30 mouse cellular contexts compared by ENCODE assay signal in genomic region chr10:94400895-94401294, GRCm38 (mm10).
DNase-seq lines count a peak whose midpoint lies in the region; ATAC-seq and TF ChIP-seq lines count a peak whose summit lies in the region.
"Had no signal": no experiment of that assay in that cellular context is flagged by ENCODE, and none has a peak within 500 bp of the region (broad histone marks: within the 10 kb centered on the region; RNA-seq: fewer than 3 reads in every experiment).

No protein-coding gene starts in this region.

- ATAC-seq in lung, embryonic 16.5 days (ENCODE audit: low read depth), result peak; percentile 95
- peak; percentile 85 for ATAC-seq in lung, postnatal 0 days
- ATAC-seq in stomach, embryonic 15.5 days (ENCODE audit: insufficient read depth, low FRiP score, low read depth), result peak; percentile 53; the same call in 1 of the 2 replicates
- ATAC-seq: activated CD4-positive, CD25-positive, alpha-beta regulatory T cell, adult 4 months; forebrain, embryonic 13.5 days; inflammation-experienced regulatory T-cells, adult 6 months had no signal

- H3K4me2 ChIP-seq in lung, embryonic 16.5 days (ENCODE audit: low read depth, low read length), result no peak overlapping the region
- H3K4me2 ChIP-seq in lung, postnatal 0 days (replicated peaks; ENCODE audit: low read depth, low read length), result no peak overlapping the region
- H3K4me2 ChIP-seq in stomach, embryonic 15.5 days, result no peak overlapping the region
- H3K4me2 ChIP-seq: embryonic facial prominence, embryonic 15.5 days; forebrain, embryonic 13.5 days; heart, embryonic 13.5 days; hindbrain, embryonic 15.5 days; neural tube, embryonic 15.5 days had no signal

- H3K4me1 ChIP-seq in lung, embryonic 16.5 days (replicated peaks; ENCODE audit: control insufficient read depth, insufficient read depth, low read length), result peaks cover 11% of the 10 kb centered on the region
- H3K4me1 ChIP-seq in lung, postnatal 0 days (ENCODE audit: insufficient read depth, low read depth, low read length), result no peaks in the 10 kb centered on the region
- no peaks in the 10 kb centered on the region for H3K4me1 ChIP-seq in stomach, embryonic 15.5 days
- H3K4me1 ChIP-seq: embryonic facial prominence, embryonic 15.5 days; forebrain, embryonic 13.5 days; heart, embryonic 13.5 days had no signal

- no peak overlapping the region for H3K4me3 ChIP-seq in lung, embryonic 16.5 days (ENCODE audit: low read length)
- H3K4me3 ChIP-seq in lung, postnatal 0 days (ENCODE audit: low read depth, low read length), result no peak overlapping the region
- no peak overlapping the region for H3K4me3 ChIP-seq in stomach, embryonic 15.5 days (replicated peaks)
- H3K4me3 ChIP-seq: embryonic facial prominence, embryonic 10.5 days; embryonic facial prominence, embryonic 15.5 days; forebrain, embryonic 13.5 days; heart, embryonic 13.5 days; hindbrain, embryonic 10.5 days; hindbrain, embryonic 15.5 days; neural tube, embryonic 15.5 days had no signal

- DNase-seq in kidney, postnatal 10 days, result peak; percentile 23
- no peak for DNase-seq in kidney, adult 9 months
- DNase-seq in lung, postnatal 0 days (ENCODE audit: low spot score), result peak; percentile 77
- no peak for DNase-seq in adrenal gland, adult 8-10 months
- DNase-seq: adrenal gland, postnatal 10 days; B cell, adult 2 months; cerebellum, adult 8-10 months; cerebellum, postnatal 25 days; gastrocnemius, postnatal 10 days; heart, postnatal 10 days; kidney, adult 8-10 months; layer of hippocampus, adult 9-11 months; liver; midbrain, embryonic 14.5 days; retina, postnatal 1 day; right cerebral cortex, postnatal 14 days had no signal

- H3K36me3 ChIP-seq in lung, embryonic 16.5 days (ENCODE audit: control insufficient read depth, insufficient read depth, low read length), result no peaks in the 10 kb centered on the region
- H3K36me3 ChIP-seq in lung, postnatal 0 days (ENCODE audit: insufficient read depth, low read length), result no peaks in the 10 kb centered on the region
- no peaks in the 10 kb centered on the region for H3K36me3 ChIP-seq in stomach, embryonic 15.5 days
- H3K36me3 ChIP-seq: embryonic facial prominence, embryonic 10.5 days; embryonic facial prominence, embryonic 15.5 days; heart, embryonic 13.5 days; hindbrain, embryonic 10.5 days; hindbrain, embryonic 15.5 days; neural tube, embryonic 15.5 days had no signal

- TF ChIP-seq EP300 in lung, postnatal 0 days (IDR thresholded peaks at IDR 0.05), result peak; percentile 17; the same call in 1 of the 2 replicates

- H3K27ac ChIP-seq in lung, embryonic 16.5 days (ENCODE audit: low read length), result peak overlapping the region; percentile 7; the same call in 1 of the 2 replicates
- H3K27ac ChIP-seq in lung, postnatal 0 days (ENCODE audit: low read length), result peak overlapping the region; percentile 26; the same call in 1 of the 2 replicates
- peak overlapping the region; percentile 51; the same call in 1 of the 2 replicates for H3K27ac ChIP-seq in stomach, embryonic 15.5 days
- H3K27ac ChIP-seq: embryonic facial prominence, embryonic 10.5 days; embryonic facial prominence, embryonic 15.5 days; forebrain, embryonic 13.5 days; heart, embryonic 13.5 days; hindbrain, embryonic 10.5 days; hindbrain, embryonic 15.5 days; liver, embryonic 14.5 days; macrophage; neural tube, embryonic 15.5 days had no signal

- H3K9me3 ChIP-seq in lung, embryonic 16.5 days (ENCODE audit: control insufficient read depth, low read length), result no peaks in the 10 kb centered on the region
- H3K9me3 ChIP-seq in lung, postnatal 0 days (ENCODE audit: low read length), result no peaks in the 10 kb centered on the region
- no peaks in the 10 kb centered on the region for H3K9me3 ChIP-seq in stomach, embryonic 15.5 days
- H3K9me3 ChIP-seq: embryonic facial prominence, embryonic 10.5 days; embryonic facial prominence, embryonic 15.5 days; forebrain, embryonic 13.5 days; heart, embryonic 13.5 days; hindbrain, embryonic 10.5 days; hindbrain, embryonic 15.5 days; neural tube, embryonic 15.5 days had no signal

- H3K9ac ChIP-seq in lung, embryonic 16.5 days (ENCODE audit: low read length), result no peak overlapping the region
- no peak overlapping the region for H3K9ac ChIP-seq in lung, postnatal 0 days (replicated peaks; ENCODE audit: low read depth)
- H3K9ac ChIP-seq in stomach, embryonic 15.5 days, result no peak overlapping the region
- H3K9ac ChIP-seq: embryonic facial prominence, embryonic 15.5 days; forebrain, embryonic 13.5 days; heart, embryonic 13.5 days; hindbrain, embryonic 15.5 days; liver, embryonic 14.5 days; neural tube, embryonic 15.5 days had no signal

- no peaks in the 10 kb centered on the region for H3K27me3 ChIP-seq in lung, embryonic 16.5 days (ENCODE audit: control insufficient read depth, insufficient read depth, low read depth, low read length)
- no peaks in the 10 kb centered on the region for H3K27me3 ChIP-seq in lung, postnatal 0 days (replicated peaks; ENCODE audit: insufficient read depth, low read length)
- H3K27me3 ChIP-seq in stomach, embryonic 15.5 days (replicated peaks), result no peaks in the 10 kb centered on the region
- H3K27me3 ChIP-seq: CH12.LX; forebrain, embryonic 13.5 days; heart, embryonic 13.5 days; hindbrain, embryonic 15.5 days; neural tube, embryonic 15.5 days had no signal

- no peak for TF ChIP-seq CTCF in lung, postnatal 0 days (IDR thresholded peaks at IDR 0.05)

- 56% methylated on average over 8 of the region's 8 CpGs for WGBS in lung, embryonic 16.5 days
- WGBS in lung, postnatal 0 days, result 57% methylated on average over 8 of the region's 8 CpGs
- WGBS in stomach, embryonic 15.5 days, result 63% methylated on average over 8 of the region's 8 CpGs

Comparison
In these comparisons a context has a peak if more than half of its experiments do, and no peak if none do; other contexts are left out.
1. DNase-seq: peak in kidney, postnatal 10 days (single experiment) and lung, postnatal 0 days (single experiment); none in kidney, adult 9 months (single experiment) and adrenal gland, adult 8-10 months (single experiment).
2. Peak in every context shown above with its lines, with median percentiles within 50 percentile points of each other: ATAC-seq and H3K27ac ChIP-seq.